Mouse (Mus musculus) hindbrain, embryonic 11.5 days (tissue): Measurements from ENCODE around the gene Tet2. TPM values are rescaled to one million over a fixed set of nuclear protein-coding genes. Genes with fewer than 3 reads are reported as not detected.

Source experiments
- ATAC-seq: fragments of 200-750 bp; cut with Nextera tagmentation; 2 replicates; pipeline ENCODE4 v1.8.0; 2017; ENCODE audit warnings: mild to moderate bottlenecking, moderate TSS enrichment, moderate library complexity; ENCODE audit not compliant: low FRiP score
- DNase-seq: peaks from one replicate; pipeline ENCODE4 v3.0.0-alpha.2; 2015; ENCODE audit warnings: low spot score
- H3K27ac ChIP-seq: fragments of 300-500 bp; sonication (generic); 2 replicates; pipeline ENCODE4 v1.5.1; 2014; ENCODE audit warnings: mild to moderate bottlenecking, low read depth, low read length
- H3K27me3 ChIP-seq: fragments of 300-500 bp; sonication (generic); 2 replicates; pipeline ENCODE4 v1.6.1; 2014; ENCODE audit warnings: mild to moderate bottlenecking, low read length, moderate library complexity, mixed read lengths; ENCODE audit not compliant: control insufficient read depth, insufficient read depth
- H3K36me3 ChIP-seq: fragments of 300-500 bp; sonication (generic); 2 replicates; pipeline ENCODE4 v1.6.1; 2014; ENCODE audit warnings: mild to moderate bottlenecking, low read length, moderate library complexity, mixed read lengths; ENCODE audit not compliant: control insufficient read depth, insufficient read depth
- H3K4me1 ChIP-seq: fragments of 300-500 bp; sonication (generic); replicated peaks from 2 replicates; pipeline ENCODE4 v1.6.1; 2014; ENCODE audit warnings: low read length, mixed read lengths; ENCODE audit not compliant: control insufficient read depth, insufficient read depth
- H3K4me2 ChIP-seq: fragments of 300-500 bp; sonication (generic); replicated peaks from 2 replicates; pipeline ENCODE4 v1.6.1; 2014; ENCODE audit warnings: mild to moderate bottlenecking, low read depth, low read length
- H3K4me3 ChIP-seq: fragments of 300-500 bp; sonication (generic); 2 replicates; pipeline ENCODE4 v1.5.1; 2014; ENCODE audit warnings: low read depth, low read length
- H3K9ac ChIP-seq: fragments of 300-500 bp; sonication (generic); 2 replicates; pipeline ENCODE4 v1.6.1; 2014; ENCODE audit warnings: low read depth, low read length
- H3K9me3 ChIP-seq: fragments of 300-500 bp; sonication (generic); 2 replicates; pipeline ENCODE4 v1.6.1; 2016; ENCODE audit warnings: low read length; ENCODE audit not compliant: control insufficient read depth
- WGBS: fragments of 180-500 bp; shearing (Covaris S2); extraction: QIAGEN DNeasy Blood & Tissue Kit; methylation state at CpG from one replicate; pipeline ENCODE4 v1.1.7; 2014; 5-methylcytosine and 5-hydroxymethylcytosine counted together
- polyA plus RNA-seq: library from polyadenylated mRNA; unstranded; fragments of >200 nt; fragmentation: Nextera tagmentation; extraction: Ambion mirVana; gene quantifications from 2 replicates; pipeline ENCODE4 v1.2.1, GENCODE M21; 2014

Gene Tet2
- polyA plus RNA-seq, 1 experiment from 2014 or later, result 34.2 TPM

DNA sequence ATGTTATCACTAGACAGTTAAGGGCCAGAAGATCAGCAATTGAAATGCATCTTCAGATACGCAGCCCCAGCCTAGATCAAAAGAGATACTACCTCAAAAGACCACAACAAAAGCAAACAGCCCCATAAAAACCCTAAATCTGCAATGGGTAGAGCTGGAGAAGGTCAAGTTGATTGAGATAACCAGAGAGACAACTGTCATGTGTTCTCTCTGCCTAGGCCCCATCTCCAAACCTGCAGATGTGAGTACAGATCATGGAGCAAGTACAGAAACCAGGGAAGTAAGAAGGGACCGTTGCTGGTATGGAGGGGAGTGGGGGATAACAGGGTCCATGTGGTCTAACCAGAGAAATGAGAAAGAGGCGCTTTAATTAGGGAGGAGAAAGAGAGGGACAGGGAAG lies 36.1 kb downstream of the Tet2 start:
- peaks cover 7% of the 10 kb centered on the region; the same call in 1 of the 2 replicates for H3K36me3 ChIP-seq

DNA sequence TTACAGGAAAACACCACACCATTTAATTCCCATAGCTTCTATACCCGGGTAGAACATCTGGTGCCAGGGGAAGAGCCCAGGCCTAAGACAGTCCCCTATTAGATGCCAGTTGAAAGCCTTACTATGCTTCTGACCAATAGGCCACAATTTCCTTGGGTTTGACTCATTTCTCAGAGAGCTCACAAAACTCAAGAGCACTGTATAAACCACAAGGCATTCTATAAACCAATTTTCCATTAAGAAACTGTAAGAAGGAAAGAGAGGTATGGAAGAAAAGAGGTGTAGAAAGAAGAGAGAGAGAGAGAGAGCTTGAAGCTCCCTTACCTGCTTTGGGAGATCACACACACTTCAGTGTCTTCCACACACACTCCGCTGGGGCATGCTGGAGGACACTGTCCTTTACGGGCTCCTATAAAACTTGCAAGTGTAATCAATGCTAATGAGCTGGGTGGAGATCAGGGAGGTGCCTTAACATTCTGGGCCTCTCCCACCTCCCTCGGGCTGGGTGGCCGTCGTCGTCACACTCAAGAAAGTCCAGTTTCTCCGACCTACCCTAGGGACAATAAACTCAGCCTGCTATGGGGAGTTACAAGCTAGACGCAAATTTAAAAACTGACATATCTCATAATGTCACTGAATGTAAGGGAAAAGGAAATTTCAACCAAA lies 38.5 kb downstream of the Tet2 start:
- Histone ChIP-seq H3K4me1 (no peaks in the 10 kb centered on the region), H3K27ac (no peak overlapping the region), H3K4me2 (no peak overlapping the region), H3K36me3 (no peaks in the 10 kb centered on the region; the same call in 1 of the 2 replicates), H3K27me3 (no peaks in the 10 kb centered on the region), H3K4me3 (no peak overlapping the region), H3K9me3 (no peaks in the 10 kb centered on the region), H3K9ac (no peak overlapping the region)
- 87% methylated on average over 9 of the region's 9 CpGs for WGBS
- no peak for ATAC-seq
- no peak for DNase-seq

More for the DNA sequence above, 36.1 kb downstream of the Tet2 start:
- ATAC-seq, result no peak
- H3K9me3 ChIP-seq, result no peaks in the 10 kb centered on the region
- H3K27ac ChIP-seq, result no peak overlapping the region
- no peak for DNase-seq
- 85% methylated on average over 3 of the region's 3 CpGs for WGBS
- H3K4me2 ChIP-seq, result no peak overlapping the region
- H3K9ac ChIP-seq, result no peak overlapping the region
- H3K27me3 ChIP-seq, result no peaks in the 10 kb centered on the region
- H3K4me3 ChIP-seq, result no peak overlapping the region
- no peaks in the 10 kb centered on the region for H3K4me1 ChIP-seq

DNA sequence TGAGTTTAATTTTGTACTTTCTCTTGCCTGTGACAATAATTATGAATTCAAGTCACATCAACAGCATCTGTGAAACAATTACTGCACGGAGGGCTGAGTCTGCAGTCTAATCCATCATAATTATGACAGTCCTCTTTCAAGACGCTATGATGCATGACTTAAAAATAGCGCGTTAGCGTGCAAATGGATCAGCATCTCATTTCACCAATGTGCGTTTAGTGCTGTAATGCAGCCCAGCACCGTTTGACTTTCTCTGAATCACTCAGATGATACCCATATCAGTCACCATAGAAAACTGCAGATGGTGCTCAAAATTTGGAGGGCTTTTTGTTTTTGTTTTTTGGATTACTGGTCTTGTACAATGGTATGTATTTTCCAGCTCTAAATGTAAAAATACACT lies 48.0 kb downstream of the Tet2 start:
- DNase-seq (peak; percentile 41), ATAC-seq (peak; percentile 85)
- WGBS, result 72% methylated on average over 7 of the region's 7 CpGs
- Histone ChIP-seq H3K27me3 (no peaks in the 10 kb centered on the region), H3K27ac (no peak overlapping the region), H3K9ac (no peak overlapping the region), H3K4me2 (no peak overlapping the region), H3K4me1 (no peaks in the 10 kb centered on the region), H3K9me3 (no peaks in the 10 kb centered on the region), H3K36me3 (no peaks in the 10 kb centered on the region), H3K4me3 (no peak overlapping the region)

DNA sequence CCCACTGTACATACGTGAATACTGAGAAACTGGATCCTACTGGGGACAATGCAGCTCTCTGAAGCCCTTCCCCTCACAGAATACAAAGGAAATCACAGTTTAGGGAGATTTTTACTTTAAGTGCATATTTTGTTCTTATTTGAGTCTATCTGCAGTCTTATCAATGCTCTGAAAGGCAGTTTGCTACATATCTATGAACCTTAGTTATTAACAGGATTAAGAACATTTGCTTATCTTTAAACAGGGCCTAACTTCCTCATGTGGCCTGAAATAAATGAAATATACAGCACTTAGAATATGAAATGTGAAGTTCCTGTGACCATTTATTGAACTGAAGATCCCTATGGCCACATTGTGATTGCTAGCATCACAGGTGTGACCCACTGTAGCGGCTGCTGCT lies 53.6 kb downstream of the Tet2 start:
- ATAC-seq, result no peak
- Histone ChIP-seq H3K27me3 (no peaks in the 10 kb centered on the region), H3K4me3 (no peak overlapping the region), H3K27ac (no peak overlapping the region), H3K4me2 (no peak overlapping the region), H3K9ac (no peak overlapping the region), H3K4me1 (no peaks in the 10 kb centered on the region), H3K36me3 (peaks cover 12% of the 10 kb centered on the region), H3K9me3 (no peaks in the 10 kb centered on the region)
- DNase-seq, result no peak
- 91% methylated on average over 2 of the region's 2 CpGs for WGBS

DNA sequence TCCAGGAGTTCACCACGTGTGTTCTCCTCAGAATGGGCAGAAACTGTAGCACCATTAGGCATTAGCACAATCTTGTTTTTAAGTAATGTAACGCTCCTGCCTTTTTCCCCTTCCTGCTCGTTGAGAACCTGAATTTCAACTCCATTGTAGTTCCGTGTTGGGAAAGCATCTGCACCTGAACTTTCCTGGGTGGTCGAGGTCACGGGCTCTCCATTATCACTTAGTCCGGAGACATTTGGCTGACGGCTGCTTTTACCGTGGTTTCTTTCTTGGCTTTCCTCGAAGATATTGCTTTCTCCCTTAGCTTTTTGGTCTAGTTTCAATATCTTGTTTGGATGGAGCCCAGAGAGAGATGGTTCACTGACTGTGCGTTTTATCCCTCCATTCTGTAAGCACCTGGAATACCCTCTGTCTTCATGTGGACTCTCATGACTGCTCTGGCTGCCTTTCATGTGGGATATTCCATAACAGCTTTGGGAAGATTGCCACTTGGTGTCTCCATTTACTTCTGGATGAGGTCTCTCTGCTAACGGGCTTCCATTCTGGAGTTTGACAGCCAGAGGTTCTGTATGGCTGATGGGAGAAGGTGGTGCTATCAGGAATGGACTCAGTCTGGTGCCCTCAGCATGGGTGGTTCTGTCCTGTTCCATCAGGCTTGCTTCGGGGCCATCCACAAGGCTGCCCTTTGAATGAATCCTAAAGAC lies 56.8 kb downstream of the Tet2 start:
- no peaks in the 10 kb centered on the region for H3K27me3 ChIP-seq
- H3K27ac ChIP-seq, result no peak overlapping the region
- WGBS, result 95% methylated on average over 13 of the region's 13 CpGs
- DNase-seq (no peak), ATAC-seq (no peak)
- peaks cover 12% of the 10 kb centered on the region for H3K36me3 ChIP-seq
- no peaks in the 10 kb centered on the region for H3K4me1 ChIP-seq
- no peak overlapping the region for H3K4me2 ChIP-seq
- H3K9ac ChIP-seq, result no peak overlapping the region
- H3K4me3 ChIP-seq, result no peak overlapping the region
- H3K9me3 ChIP-seq, result no peaks in the 10 kb centered on the region

DNA sequence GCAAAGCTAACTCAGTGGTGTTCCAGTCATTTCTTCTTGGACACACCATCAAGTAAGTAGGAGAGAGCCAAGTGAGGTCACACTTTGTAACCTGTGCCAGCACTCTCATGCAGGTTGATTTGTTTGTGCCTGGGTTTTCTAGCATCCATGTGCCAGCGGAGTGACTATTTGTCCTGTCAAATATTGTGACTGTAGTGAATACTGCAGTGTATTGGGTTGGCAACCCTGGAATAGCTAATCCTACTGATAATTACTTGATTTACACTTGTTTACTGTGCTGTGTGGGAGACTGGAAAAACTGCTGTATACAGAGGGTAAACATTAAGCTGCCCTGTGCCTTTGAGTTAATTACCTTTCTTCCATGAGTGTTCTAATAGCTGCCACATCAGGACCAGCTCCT lies 62.1 kb downstream of the Tet2 start:
- H3K27me3 ChIP-seq, result no peaks in the 10 kb centered on the region
- DNase-seq (no peak), ATAC-seq (no peak)
- no peak overlapping the region for H3K4me3 ChIP-seq
- H3K4me2 ChIP-seq, result no peak overlapping the region
- no peaks in the 10 kb centered on the region for H3K4me1 ChIP-seq
- no peaks in the 10 kb centered on the region for H3K9me3 ChIP-seq
- H3K27ac ChIP-seq, result no peak overlapping the region
- 100% methylated on average over 1 of the region's 1 CpGs for WGBS
- peaks cover 14% of the 10 kb centered on the region for H3K36me3 ChIP-seq
- H3K9ac ChIP-seq, result no peak overlapping the region

DNA sequence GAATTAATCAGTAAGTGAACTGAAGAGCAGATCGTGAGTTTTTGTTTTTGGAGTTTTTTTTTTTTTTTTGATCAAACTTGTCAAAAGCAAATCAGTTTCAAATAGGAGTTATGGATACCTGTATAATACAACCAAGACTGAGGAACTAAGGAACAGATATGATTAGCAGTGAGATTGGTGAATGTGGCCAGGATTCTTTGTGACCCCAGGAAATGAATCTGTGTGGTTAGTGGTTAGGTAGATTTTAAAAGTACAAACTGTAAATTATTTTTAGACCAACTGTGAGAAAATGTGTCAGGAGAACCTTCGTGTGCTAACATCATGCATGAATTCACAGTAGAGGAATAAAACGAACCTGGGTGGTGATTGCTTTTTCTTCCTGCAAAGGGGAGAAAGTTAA lies 66.0 kb downstream of the Tet2 start:
- DNase-seq (no peak), ATAC-seq (no peak)
- no peak overlapping the region for H3K4me3 ChIP-seq
- WGBS, result 92% methylated on average over 3 of the region's 3 CpGs
- 0 out of 2 replicates have a peak, but pooled peaks cover 2% of the 10 kb centered on the region for H3K36me3 ChIP-seq
- no peak overlapping the region for H3K9ac ChIP-seq
- H3K4me2 ChIP-seq, result no peak overlapping the region
- no peak overlapping the region for H3K27ac ChIP-seq
- H3K4me1 ChIP-seq, result no peaks in the 10 kb centered on the region
- H3K27me3 ChIP-seq, result no peaks in the 10 kb centered on the region
- H3K9me3 ChIP-seq, result no peaks in the 10 kb centered on the region

DNA sequence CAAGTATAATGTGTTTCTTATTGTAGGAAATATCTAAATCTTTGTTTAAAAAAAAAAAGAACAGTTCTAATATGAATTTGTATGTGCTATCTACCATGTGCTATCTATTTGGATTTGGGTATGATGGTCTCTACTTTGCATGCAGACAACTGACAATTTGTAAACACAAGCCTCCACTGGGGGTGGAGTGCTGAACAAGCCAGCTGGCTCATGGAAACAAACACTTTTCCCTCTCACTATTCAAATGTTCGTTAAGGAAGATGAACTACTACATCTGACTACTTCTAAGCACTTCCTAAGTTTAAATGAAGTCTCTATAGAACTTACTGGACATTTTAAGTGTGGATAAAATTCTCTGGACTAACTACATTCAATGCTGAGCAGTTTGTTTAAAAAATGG lies 71.2 kb downstream of the Tet2 start:
- no peak for DNase-seq
- Histone ChIP-seq H3K4me2 (no peak overlapping the region), H3K4me3 (no peak overlapping the region), H3K27me3 (no peaks in the 10 kb centered on the region), H3K9me3 (no peaks in the 10 kb centered on the region), H3K4me1 (no peaks in the 10 kb centered on the region), H3K27ac (no peak overlapping the region), H3K9ac (no peak overlapping the region), H3K36me3 (peaks cover 3% of the 10 kb centered on the region; the same call in 1 of the 2 replicates)
- 94% methylated on average over 1 of the region's 1 CpGs for WGBS
- ATAC-seq, result no peak

DNA sequence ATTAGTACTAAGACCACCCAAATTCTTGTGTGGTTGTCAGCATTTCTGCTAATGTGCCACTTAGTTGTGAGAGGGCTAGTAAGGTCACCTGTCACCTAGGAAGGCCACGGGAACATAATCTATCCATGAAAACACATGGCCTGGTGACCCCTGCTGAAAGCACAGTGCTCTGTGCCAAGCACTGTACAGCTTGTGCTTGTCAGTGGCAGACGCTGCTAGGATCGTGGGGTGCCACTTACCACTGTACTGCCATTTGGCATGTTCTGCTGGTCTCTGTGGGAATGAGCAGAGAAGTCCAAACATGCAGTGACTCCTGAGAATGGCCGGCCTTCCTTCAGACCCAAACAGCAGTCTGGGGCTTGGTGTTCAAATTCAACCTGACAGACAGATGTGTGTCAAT lies 73.8 kb downstream of the Tet2 start:
- Histone ChIP-seq H3K4me3 (no peak overlapping the region), H3K27ac (no peak overlapping the region), H3K9ac (no peak overlapping the region), H3K4me2 (no peak overlapping the region), H3K4me1 (no peaks in the 10 kb centered on the region), H3K9me3 (no peaks in the 10 kb centered on the region), H3K27me3 (no peaks in the 10 kb centered on the region), H3K36me3 (peaks cover 12% of the 10 kb centered on the region)
- DNase-seq (no peak), ATAC-seq (no peak)
- WGBS, result 95% methylated on average over 4 of the region's 4 CpGs
